Mouse (Mus musculus): ENCODE measurements at regions not wholly inside any gene's neighbourhood (a gene's known extent, or its start where the extent isn't known, plus 50 kb on each side); places are given as distances from the start of the nearest gene placed in this dataset.

GRCm38 (mm10) chr10:109607121-109607520, 596.3 kb upstream of the Syt1 start:
- DNase-seq (ENCODE audit: low read depth, low spot score), result no peak

- no peak for DNase-seq (ENCODE audit: low read depth, low spot score)
Measured at GRCm38 (mm10) chr10:109603241-109603640, 592.5 kb upstream of the Syt1 start.

- no peak for DNase-seq (ENCODE audit: low read depth, low spot score)
Measured at GRCm38 (mm10) chr10:109598604-109599003, 587.8 kb upstream of the Syt1 start.

GRCm38 (mm10) chr10:109573200-109573599, 562.4 kb upstream of the Syt1 start:
- DNase-seq (ENCODE audit: low read depth, low spot score), result no peak

- DNase-seq (ENCODE audit: low read depth, low spot score), result no peak
Measured at GRCm38 (mm10) chr10:109569798-109570197, 559.0 kb upstream of the Syt1 start.

- no peak for DNase-seq (ENCODE audit: low read depth, low spot score)
Measured at GRCm38 (mm10) chr10:109566675-109567074, 555.9 kb upstream of the Syt1 start.

GRCm38 (mm10) chr10:109561638-109562037, 550.9 kb upstream of the Syt1 start:
- DNase-seq (ENCODE audit: low read depth, low spot score), result no peak

GRCm38 (mm10) chr10:109561094-109561493, 550.3 kb upstream of the Syt1 start:
- no peak for DNase-seq (ENCODE audit: low read depth, low spot score)

GRCm38 (mm10) chr10:109543301-109543700, 532.5 kb upstream of the Syt1 start:
- no peak for DNase-seq (ENCODE audit: low read depth, low spot score)

- no peak for DNase-seq (ENCODE audit: low read depth, low spot score)
Measured at GRCm38 (mm10) chr10:109540229-109540628, 529.4 kb upstream of the Syt1 start.

- no peak for DNase-seq (ENCODE audit: low read depth, low spot score)
Measured at GRCm38 (mm10) chr10:109528096-109528495, 517.3 kb upstream of the Syt1 start.

GRCm38 (mm10) chr10:109521681-109522080, 510.9 kb upstream of the Syt1 start:
- no peak for DNase-seq (ENCODE audit: low read depth, low spot score)

GRCm38 (mm10) chr10:109517664-109518063, 506.9 kb upstream of the Syt1 start:
- no peak for DNase-seq (ENCODE audit: low read depth, low spot score)

- no peak for DNase-seq (ENCODE audit: low read depth, low spot score)
Measured at GRCm38 (mm10) chr10:109515225-109515624, 504.4 kb upstream of the Syt1 start.

GRCm38 (mm10) chr10:109510917-109511715, 500.3 kb upstream of the Syt1 start:
- DNase-seq (ENCODE audit: low read depth, low spot score), result no peak

- DNase-seq (ENCODE audit: low read depth, low spot score), result no peak
Measured at GRCm38 (mm10) chr10:109508553-109508952, 497.8 kb upstream of the Syt1 start.

GRCm38 (mm10) chr10:109507228-109507627, 496.4 kb upstream of the Syt1 start:
- DNase-seq (ENCODE audit: low read depth, low spot score), result no peak

GRCm38 (mm10) chr10:109504683-109505082, 493.9 kb upstream of the Syt1 start:
- no peak for DNase-seq (ENCODE audit: low read depth, low spot score)

- DNase-seq (ENCODE audit: low read depth, low spot score), result no peak
Measured at GRCm38 (mm10) chr10:109500861-109501260, 490.1 kb upstream of the Syt1 start.

- DNase-seq (ENCODE audit: low read depth, low spot score), result no peak
Measured at GRCm38 (mm10) chr10:109498301-109498700, 487.5 kb upstream of the Syt1 start.

- DNase-seq (ENCODE audit: low read depth, low spot score), result no peak
Measured at GRCm38 (mm10) chr10:109496161-109496560, 485.4 kb upstream of the Syt1 start.

- DNase-seq (ENCODE audit: low read depth, low spot score), result no peak
Measured at GRCm38 (mm10) chr10:109490765-109491164, 480.0 kb upstream of the Syt1 start.

- no peak for DNase-seq (ENCODE audit: low read depth, low spot score)
Measured at GRCm38 (mm10) chr10:109488000-109488399, 477.2 kb upstream of the Syt1 start.
